Comparison of ENCODE assay signal across 12 mouse cellular contexts in the genomic region with DNA sequence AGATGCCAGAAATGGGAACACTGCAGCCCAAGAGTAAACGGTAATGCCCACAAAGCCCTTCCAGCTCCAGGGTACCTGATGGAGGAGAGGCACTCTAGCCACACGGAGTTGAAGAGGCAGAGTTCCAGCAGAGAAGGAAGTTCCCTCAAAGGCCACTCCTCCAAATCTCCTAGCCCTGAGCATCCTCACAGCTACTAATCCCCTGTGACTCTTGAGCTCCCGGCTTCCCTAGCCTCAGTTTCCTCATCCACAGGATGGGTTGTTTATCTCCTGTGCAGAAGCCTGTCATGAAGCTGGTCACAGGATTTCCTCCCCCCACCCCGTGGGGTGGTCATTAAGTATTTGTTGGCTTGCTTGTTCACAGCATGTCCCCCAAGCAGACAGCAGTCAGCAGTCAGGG. TPM values are rescaled to one million over a fixed set of nuclear protein-coding genes. Genes with fewer than 3 reads are reported as not detected.
DNase-seq lines count a peak whose midpoint lies in the region; ATAC-seq lines count a peak whose summit lies in the region.
"Had no signal": no experiment of that assay in that cellular context is flagged by ENCODE, and none has a peak within 500 bp of the region (broad histone marks: within the 10 kb centered on the region; RNA-seq: fewer than 3 reads in every experiment).

No protein-coding gene starts in this region.

- intact Hi-C loops in heart, postnatal 25 days (cut with DNase I) = no loop called here

- no peaks in the 10 kb centered on the region for H3K9me3 ChIP-seq in heart, embryonic 14.5 days (ENCODE audit: control insufficient read depth, low read length)
- H3K9me3 ChIP-seq in midbrain, embryonic 16.5 days (replicated peaks; ENCODE audit: control insufficient read depth, low read length, poor library complexity, severe bottlenecking) = no peaks in the 10 kb centered on the region

- no peak overlapping the region for H3K9ac ChIP-seq in heart, embryonic 14.5 days (ENCODE audit: low read length)
- H3K9ac ChIP-seq in midbrain, embryonic 16.5 days (ENCODE audit: low read depth, low read length) = no peak overlapping the region

- H3K27me3 ChIP-seq in heart, embryonic 14.5 days (ENCODE audit: control insufficient read depth, insufficient read depth, low read length) = no peaks in the 10 kb centered on the region
- H3K27me3 ChIP-seq in midbrain, embryonic 16.5 days (ENCODE audit: control insufficient read depth, insufficient read depth, low read depth, low read length) = no peaks in the 10 kb centered on the region

- H3K4me1 ChIP-seq in heart, embryonic 14.5 days (ENCODE audit: control insufficient read depth in 2 of 2, insufficient read depth in 2 of 2, low read length in 2 of 2) = peaks cover 44 to 58% of the 10 kb centered on the region in 2 experiments
- no peaks in the 10 kb centered on the region; the same call in 1 of the 2 replicates for H3K4me1 ChIP-seq in midbrain, embryonic 16.5 days (ENCODE audit: control insufficient read depth, insufficient read depth, low read length)

- DNase-seq in heart, postnatal 25 days (ENCODE audit: low spot score) = no peak
- peak; percentile 25 for DNase-seq in lung, postnatal 36 days
- no peak for DNase-seq in lung, postnatal 10 days
- peak; percentile 57 for DNase-seq in induced T-regulatory cell, adult 2 months (ENCODE audit: low read depth)
- peak; percentile 39 for DNase-seq in naive thymus-derived CD4-positive, alpha-beta T cell, adult 2 months (ENCODE audit: low read depth)
- no peak for DNase-seq in embryo, embryonic 10 days (ENCODE audit: low spot score)
- DNase-seq: adrenal gland, adult 2 months; cerebellum, adult 2 months; kidney, adult 8-10 months; right cerebral cortex, postnatal 14 days had no signal

- ATAC-seq in heart, embryonic 14.5 days (ENCODE audit: insufficient number of reproducible peaks, insufficient read depth, low FRiP score, low read depth) = no peak
- ATAC-seq in midbrain, embryonic 16.5 days = no peak

- 39% methylated on average over 4 of the region's 4 CpGs for WGBS in heart, embryonic 14.5 days
- 51% methylated on average over 4 of the region's 4 CpGs for WGBS in midbrain, embryonic 16.5 days

- H3K4me3 ChIP-seq in heart, embryonic 14.5 days (ENCODE audit: control insufficient read depth in 1 of 2, insufficient read depth in 1 of 2, low read depth in 1 of 2, low read length in 2 of 2) = no peak overlapping the region
- H3K4me3 ChIP-seq in midbrain, embryonic 16.5 days (ENCODE audit: low read depth, low read length) = no peak overlapping the region

- no peaks in the 10 kb centered on the region for H3K36me3 ChIP-seq in heart, embryonic 14.5 days (ENCODE audit: control insufficient read depth, insufficient read depth, low read length)
- H3K36me3 ChIP-seq in midbrain, embryonic 16.5 days (ENCODE audit: control insufficient read depth, insufficient read depth, low read length) = no peaks in the 10 kb centered on the region

- peak overlapping the region in 1 of 2 experiments; percentile 25; a peak in 3 of 4 replicates for H3K27ac ChIP-seq in heart, embryonic 14.5 days (replicated peaks in 1 of 2; ENCODE audit: control insufficient read depth in 1 of 2, insufficient read depth in 1 of 2, low read depth in 2 of 2, low read length in 2 of 2)
- no peak overlapping the region for H3K27ac ChIP-seq in midbrain, embryonic 16.5 days (ENCODE audit: low read length)

- 0 out of 2 replicates have a peak overlapping the region, but pooled peaks have one; percentile 20 for H3K4me2 ChIP-seq in heart, embryonic 14.5 days (ENCODE audit: low read length)
- H3K4me2 ChIP-seq in midbrain, embryonic 16.5 days (ENCODE audit: low read length) = no peak overlapping the region

RNA-seq across cellular contexts. Expression of gene Relt, which starts 7.9 kb away (rescaled TPM):
- 1.2 and 1.8 TPM in 2 replicates for polyA plus RNA-seq in heart, embryonic 14.5 days (2014; fragmentation: Nextera tagmentation; extraction: Ambion mirVana)
- total RNA-seq in heart, postnatal 25 days (2021) = 1 to 10 TPM; 2.4 to 3.0 TPM
- polyA plus RNA-seq in midbrain, embryonic 16.5 days (2015; fragmentation: Nextera tagmentation; extraction: Ambion mirVana) = 5.0 and 5.4 TPM in 2 replicates

Comparison
In these comparisons a context has a peak if more than half of its experiments do, and no peak if none do; other contexts are left out.
1. DNase-seq: peak in lung, postnatal 36 days (single experiment), induced T-regulatory cell, adult 2 months (single experiment) and naive thymus-derived CD4-positive, alpha-beta T cell, adult 2 months (single experiment); none in heart, postnatal 25 days (single experiment), lung, postnatal 10 days (single experiment) and embryo, embryonic 10 days (single experiment).